ENCODE assay signal across 8 mouse cellular contexts in the genomic region with DNA sequence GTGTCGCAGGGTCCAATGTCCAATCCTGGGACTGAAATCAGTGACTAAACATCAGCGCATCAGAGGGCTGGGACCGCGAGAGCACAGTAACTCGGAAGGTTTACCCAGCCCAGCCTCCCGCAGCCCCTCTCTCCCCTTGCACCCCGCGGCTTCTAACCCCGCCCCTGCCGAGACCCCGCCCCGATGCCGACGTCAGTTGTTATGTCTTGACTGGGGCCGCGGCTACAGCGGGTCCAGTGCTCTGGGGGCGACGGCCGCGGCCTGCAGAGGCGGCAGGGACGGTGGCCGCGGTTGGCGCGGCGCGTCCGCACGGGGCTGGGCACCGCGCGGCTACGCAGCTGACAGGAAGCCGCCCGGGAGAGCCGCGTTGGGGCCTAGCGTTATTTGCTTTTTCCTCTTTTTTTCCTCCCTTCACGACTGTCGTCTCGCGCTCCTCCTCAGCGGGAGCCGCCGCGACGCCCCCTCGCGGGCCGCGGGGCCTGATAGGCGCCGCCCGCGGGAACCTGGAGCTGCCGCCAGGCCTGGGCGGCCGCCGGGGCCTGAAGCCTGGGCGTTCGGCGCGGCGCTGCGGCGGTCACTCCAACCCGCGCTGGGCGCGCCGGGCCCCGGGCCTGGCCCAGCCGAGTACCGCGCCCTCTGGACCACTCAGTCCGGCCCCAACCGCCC. TPM values are rescaled to one million over a fixed set of nuclear protein-coding genes. Genes with fewer than 3 reads are reported as not detected.
DNase-seq lines count a peak whose midpoint lies in the region; ATAC-seq and TF ChIP-seq lines count a peak whose summit lies in the region.

A gene (plus strand): TSS at position 220 of the 666 bp plus-strand sequence.

- peaks cover 0 to 1% of the 10 kb centered on the region in 2 experiments; a peak in 1 of 4 replicates for H3K27me3 ChIP-seq in MEL (ENCODE audit: control insufficient read depth in 1 of 2, insufficient read depth in 2 of 2, low read length in 2 of 2)
- no peaks in the 10 kb centered on the region for H3K27me3 ChIP-seq in cerebellum, adult 2 months (ENCODE audit: control insufficient read depth, insufficient read depth, low read length)
- no peaks in the 10 kb centered on the region for H3K27me3 ChIP-seq in lung, embryonic 16.5 days (ENCODE audit: control insufficient read depth, insufficient read depth, low read depth, low read length)

- no peaks in the 10 kb centered on the region for H3K9me3 ChIP-seq in MEL (replicated peaks; ENCODE audit: insufficient read depth, low read length)
- no peaks in the 10 kb centered on the region for H3K9me3 ChIP-seq in lung, embryonic 16.5 days (ENCODE audit: control insufficient read depth, low read length)

- TF ChIP-seq CTCF in MEL (IDR thresholded peaks at IDR 0.05 in 2 of 3, conservative IDR thresholded peaks at IDR 0.05 in 1 of 3; ENCODE audit: control insufficient read depth in 1 of 3, insufficient read depth in 1 of 3, low read depth in 2 of 3, low read length in 3 of 3, poor library complexity in 1 of 3, severe bottlenecking in 1 of 3), result peak in 2 of 3 experiments; percentile 25 to 42; a peak in 3 of 6 replicates
- TF ChIP-seq CTCF in cerebellum, adult 2 months (IDR thresholded peaks at IDR 0.05; ENCODE audit: borderline replicate concordance, insufficient read depth, low read depth, low read length), result no peak

- under 1% methylated on average over 77 of the region's 79 CpGs for WGBS in cerebellum, adult 2 months
- under 1% methylated on average over 69 of the region's 79 CpGs for WGBS in lung, embryonic 16.5 days

- ATAC-seq in hematopoietic stem cell, adult 5-6 weeks (replicated peaks in 1 of 2; ENCODE audit: insufficient read depth in 1 of 2, low FRiP score in 2 of 2, low TSS enrichment in 1 of 2, low read depth in 1 of 2, poor library complexity in 2 of 2, severe bottlenecking in 2 of 2), result peak; percentile 95 to 99
- peak; percentile 99 for ATAC-seq in lung, embryonic 16.5 days (ENCODE audit: low read depth)

- H3K4me1 ChIP-seq in MEL (ENCODE audit: control insufficient read depth in 1 of 2, insufficient read depth in 2 of 2, low read length in 2 of 2), result peaks cover 0 to 5% of the 10 kb centered on the region in 2 experiments; a peak in 2 of 4 replicates
- H3K4me1 ChIP-seq in cerebellum, adult 2 months (ENCODE audit: control insufficient read depth, insufficient read depth, low read length), result no peaks in the 10 kb centered on the region; the same call in none of the 2 replicates
- H3K4me1 ChIP-seq in lung, embryonic 16.5 days (replicated peaks; ENCODE audit: control insufficient read depth, insufficient read depth, low read length), result peaks cover 9% of the 10 kb centered on the region

- peaks cover 2 to 12% of the 10 kb centered on the region in 2 experiments; a peak in 2 of 4 replicates for H3K36me3 ChIP-seq in MEL (ENCODE audit: control insufficient read depth in 1 of 2, insufficient read depth in 2 of 2, low read length in 2 of 2)
- H3K36me3 ChIP-seq in lung, embryonic 16.5 days (ENCODE audit: control insufficient read depth, insufficient read depth, low read length), result no peaks in the 10 kb centered on the region; the same call in 1 of the 2 replicates

- peak; percentile 85 to 89 for TF ChIP-seq POLR2A in MEL (IDR thresholded peaks at IDR 0.05; ENCODE audit: control insufficient read depth in 1 of 2, insufficient read depth in 1 of 2, low read depth in 1 of 2, low read length in 2 of 2, poor library complexity in 1 of 2)
- peak; percentile 98 for TF ChIP-seq POLR2A in cerebellum, adult 2 months (IDR thresholded peaks at IDR 0.05; ENCODE audit: borderline replicate concordance, insufficient read depth, low read length)

- peak within 1 kb of the TSS; percentile 97 for H3K9ac ChIP-seq in MEL (ENCODE audit: control insufficient read depth, low read depth, low read length, poor library complexity, severe bottlenecking)
- H3K9ac ChIP-seq in lung, embryonic 16.5 days (ENCODE audit: low read length), result peak within 1 kb of the TSS; percentile 99

- H3K79me2 ChIP-seq in MEL (ENCODE audit: control insufficient read depth, insufficient read depth, low read length, poor library complexity), result peaks cover 7% of the 10 kb centered on the region

- H3K4me3 ChIP-seq in MEL (ENCODE audit: control insufficient read depth in 1 of 2, insufficient read depth in 1 of 2, low read depth in 2 of 2, low read length in 2 of 2), result peak within 1 kb of the TSS; percentile 85 to 95
- H3K4me3 ChIP-seq in cerebellum, adult 2 months (replicated peaks; ENCODE audit: insufficient read depth, low read depth, low read length), result peak within 1 kb of the TSS; percentile 95
- H3K4me3 ChIP-seq in lung, embryonic 16.5 days (ENCODE audit: low read length), result peak within 1 kb of the TSS; percentile 95

- no peak; the same call in 1 of the 2 replicates for TF ChIP-seq RAD21 in MEL (IDR thresholded peaks at IDR 0.05; ENCODE audit: low read depth, low read length)

- DNase-seq in MEL (ENCODE audit: low read depth, low spot score), result peak; percentile 90
- peak; percentile 93 for DNase-seq in cerebellum, adult 2 months
- DNase-seq in forelimb bud, embryonic 11.5 days (ENCODE audit: low read depth, low spot score), result peak; percentile 92
- peak; percentile 66 for DNase-seq in layer of hippocampus, adult 9-10 months (ENCODE audit: low spot score)
- DNase-seq in ovary, postnatal 10 days (ENCODE audit: low spot score), result peak; percentile 85
- peak; percentile 92 to 94 for DNase-seq in thymus, postnatal 10 days (ENCODE audit: low spot score in 2 of 2)

- no peak for TF ChIP-seq EP300 in MEL (IDR thresholded peaks at IDR 0.05; ENCODE audit: low read depth in 1 of 2, low read length in 2 of 2)

- H3K4me2 ChIP-seq in lung, embryonic 16.5 days (ENCODE audit: low read depth, low read length), result peak within 1 kb of the TSS; percentile 83

- peak within 1 kb of the TSS; percentile 55 for H3K27ac ChIP-seq in MEL (ENCODE audit: control insufficient read depth, low read depth, low read length)
- peak within 1 kb of the TSS; percentile 95 for H3K27ac ChIP-seq in cerebellum, adult 2 months (ENCODE audit: insufficient read depth, low read length)
- peak within 1 kb of the TSS; percentile 99 for H3K27ac ChIP-seq in lung, embryonic 16.5 days (ENCODE audit: low read length)

TF ChIP-seq in MEL, 35 proteins besides CTCF, POLR2A, EP300 and RAD21:
- TF ChIP-seq KAT2A (conservative IDR thresholded peaks at IDR 0.05; ENCODE audit: low read depth, low read length) (no peak; the same call in 1 of the 2 replicates), GATA1 (IDR thresholded peaks at IDR 0.05; ENCODE audit: low read depth, low read length) (no peak), USF1 (IDR thresholded peaks at IDR 0.05; ENCODE audit: low read depth, low read length) (no peak), CHD2 (IDR thresholded peaks at IDR 0.05; ENCODE audit: low read length) (no peak), NRF1 (IDR thresholded peaks at IDR 0.05; ENCODE audit: insufficient read depth, low read depth, low read length, poor library complexity, severe bottlenecking) (no peak), UBTF (IDR thresholded peaks at IDR 0.05; ENCODE audit: borderline replicate concordance, insufficient read depth, low read depth, low read length) (0 out of 2 replicates have a peak, but pooled peaks have one; percentile 83), GABPA (IDR thresholded peaks at IDR 0.05; ENCODE audit: low read depth, low read length) (no peak), TBP (IDR thresholded peaks at IDR 0.05; ENCODE audit: low read depth, low read length) (no peak), POLR2AphosphoS5 (IDR thresholded peaks at IDR 0.05; ENCODE audit: borderline replicate concordance, low read depth, low read length) (no peak), ZC3H11A (IDR thresholded peaks at IDR 0.05; ENCODE audit: low read depth, low read length) (0 out of 2 replicates have a peak, but pooled peaks have one; percentile 1), JUND (IDR thresholded peaks at IDR 0.05; ENCODE audit: low read depth, low read length) (no peak), MXI1 (IDR thresholded peaks at IDR 0.05; ENCODE audit: low read depth, low read length) (no peak), MAZ (IDR thresholded peaks at IDR 0.05; ENCODE audit: low read depth, low read length) (peak; percentile 22; the same call in 1 of the 2 replicates), RCOR1 (IDR thresholded peaks at IDR 0.05; ENCODE audit: low read depth, low read length) (no peak), HCFC1 (IDR thresholded peaks at IDR 0.05; ENCODE audit: low read depth, low read length) (no peak), POLR2AphosphoS2 (IDR thresholded peaks at IDR 0.05; ENCODE audit: low read length) (0 out of 2 replicates have a peak, but pooled peaks have one; percentile 40), ZMIZ1 (IDR thresholded peaks at IDR 0.05; ENCODE audit: low read depth, low read length) (peak; percentile 78; the same call in 1 of the 2 replicates), NELFE (IDR thresholded peaks at IDR 0.05; ENCODE audit: low read depth, low read length) (peak; percentile 78), E2F4 (IDR thresholded peaks at IDR 0.05; ENCODE audit: borderline replicate concordance, low read depth, low read length) (no peak), ELF1 (IDR thresholded peaks at IDR 0.05; ENCODE audit: low read depth, low read length) (peak; percentile 11; the same call in 1 of the 2 replicates), SIN3A (IDR thresholded peaks at IDR 0.05; ENCODE audit: low read length) (peak; percentile 49; the same call in 1 of the 2 replicates), TAL1 (IDR thresholded peaks at IDR 0.05; ENCODE audit: low read length) (no peak), ZNF384 (IDR thresholded peaks at IDR 0.05; ENCODE audit: low read depth, low read length) (no peak), MAX (IDR thresholded peaks at IDR 0.05; ENCODE audit: low read length) (0 out of 2 replicates have a peak, but pooled peaks have one; percentile 24), MYB (IDR thresholded peaks at IDR 0.05; ENCODE audit: low read depth, low read length) (no peak)

RNA-seq across cellular contexts. Expression of the gene that starts here (rescaled TPM):
- total RNA-seq in MEL (2012; rRNA removed), result 3.3 and 3.9 TPM in 2 replicates
- 1 to 10 TPM in 1 of 2 experiments, not detected in 1; 4.9 TPM for polyA plus RNA-seq in MEL (2012; ENCODE audit: insufficient read depth in 1 of 2, insufficient read length in 2 of 2, low read depth in 1 of 2, low replicate concordance in 2 of 2, missing spikeins in 1 of 2)
- 40.2 and 40.6 TPM in 2 replicates for polyA plus RNA-seq in cerebellum, adult 2 months (2012; rRNA removed)
- 22.3 and 25.9 TPM in 2 replicates for total RNA-seq in hematopoietic stem cell, adult 5-6 weeks (2017)
- polyA plus RNA-seq in lung, embryonic 16.5 days (2015; fragmentation: Nextera tagmentation; extraction: Ambion mirVana), result 7.4 and 10.8 TPM in 2 replicates

Comparison
In these comparisons a context has a peak if more than half of its experiments do, and no peak if none do; other contexts are left out.
1. Peak in every context shown above with its lines: DNase-seq, ATAC-seq, H3K4me3 ChIP-seq and H3K27ac ChIP-seq.